Mouse (Mus musculus) embryonic facial prominence, embryonic 13.5 days (tissue): ENCODE measurements around the gene Gm43552. TPM values are rescaled to one million over a fixed set of nuclear protein-coding genes. Genes with fewer than 3 reads are reported as not detected.
"Not testable (repeated sequence)": the region's sequence is repeated elsewhere in the genome, so short reads cannot be mapped to it uniquely, and the experiment has no call there.

Source experiments
- ATAC-seq: fragments of 200-750 bp; cut with Nextera tagmentation; 2 replicates; pipeline ENCODE4 v1.8.0; 2017; ENCODE audit warnings: low read depth; ENCODE audit not compliant: insufficient number of reproducible peaks, insufficient read depth, low FRiP score, low TSS enrichment
- H3K27ac ChIP-seq: fragments of 300-500 bp; sonication (generic); 2 replicates; pipeline ENCODE4 v1.5.1; 2015; ENCODE audit warnings: moderate library complexity, mild to moderate bottlenecking, inconsistent platforms
- H3K27me3 ChIP-seq: fragments of 300-500 bp; sonication (generic); 2 replicates; pipeline ENCODE4 v1.6.1; 2015; ENCODE audit warnings: mild to moderate bottlenecking, inconsistent platforms
- H3K36me3 ChIP-seq: fragments of 300-500 bp; sonication (generic); 2 replicates; pipeline ENCODE4 v1.6.1; 2015; ENCODE audit warnings: mild to moderate bottlenecking, inconsistent platforms
- H3K4me1 ChIP-seq: fragments of 300-500 bp; sonication (generic); 2 replicates; pipeline ENCODE4 v1.6.1; 2015; ENCODE audit warnings: inconsistent platforms
- H3K4me2 ChIP-seq: fragments of 300-500 bp; sonication (generic); 2 replicates; pipeline ENCODE4 v1.6.1; 2015; ENCODE audit warnings: moderate library complexity, mild to moderate bottlenecking, inconsistent platforms
- H3K4me3 ChIP-seq: fragments of 300-500 bp; sonication (generic); 2 replicates; pipeline ENCODE4 v1.5.1; 2015; ENCODE audit warnings: mild to moderate bottlenecking, inconsistent platforms
- H3K9ac ChIP-seq: fragments of 300-500 bp; sonication (generic); 2 replicates; pipeline ENCODE4 v1.6.1; 2015; ENCODE audit warnings: mild to moderate bottlenecking, inconsistent platforms
- H3K9me3 ChIP-seq: fragments of 300-500 bp; sonication (generic); 2 replicates; pipeline ENCODE4 v1.6.1; 2016; ENCODE audit warnings: inconsistent platforms
- WGBS: fragments of 180-500 bp; shearing (Covaris S2); methylation state at CpG from one replicate; pipeline ENCODE4 v1.1.7; 2015; ENCODE audit warnings: mixed read lengths; 5-methylcytosine and 5-hydroxymethylcytosine counted together
- polyA plus RNA-seq: library from polyadenylated mRNA; unstranded; fragments of >200 nt; fragmentation: Nextera tagmentation; extraction: Ambion mirVana; gene quantifications from 2 replicates; pipeline ENCODE4 v1.2.1, GENCODE M21; 2015

The Gm43552 gene
- polyA plus RNA-seq = not detected in 2 replicates

- Histone ChIP-seq H3K4me2 (peak within 1 kb of the TSS; percentile 87), H3K9me3 (no peaks in the 10 kb centered on the region), H3K27me3 (no peaks in the 10 kb centered on the region), H3K9ac (peak within 1 kb of the TSS; percentile 94), H3K36me3 (no peaks in the 10 kb centered on the region), H3K4me1 (peaks cover 24% of the 10 kb centered on the region), H3K27ac (peak within 1 kb of the TSS; percentile 94), H3K4me3 (peak within 1 kb of the TSS; percentile 94)
- ATAC-seq = peak; percentile 90
- WGBS = 1% methylated on average over 68 of the region's 69 CpGs
Measured at GRCm38 (mm10) chr5:65492716-65493531, at the start of gene Gm43552. Gene Gm43552, minus strand, starts transcription at chr5:65492833.

GRCm38 (mm10) chr5:65541889-65542288, 49.3 kb upstream of the Gm43552 start:
- H3K27ac ChIP-seq = no peak overlapping the region
- H3K4me2 ChIP-seq = no peak overlapping the region
- ATAC-seq = no peak
- 84% methylated on average over 3 of the region's 3 CpGs for WGBS
- H3K36me3 ChIP-seq = no peaks in the 10 kb centered on the region
- H3K4me1 ChIP-seq = peaks cover 10% of the 10 kb centered on the region
- no peaks in the 10 kb centered on the region for H3K27me3 ChIP-seq
- no peaks in the 10 kb centered on the region for H3K9me3 ChIP-seq
- H3K9ac ChIP-seq = no peak overlapping the region
- no peak overlapping the region for H3K4me3 ChIP-seq

- Histone ChIP-seq H3K9me3 (no peaks in the 10 kb centered on the region), H3K27ac (no peak overlapping the region), H3K9ac (no peak overlapping the region), H3K4me2 (peak overlapping the region; percentile 58; the same call in 1 of the 2 replicates), H3K4me1 (peaks cover 15% of the 10 kb centered on the region), H3K27me3 (no peaks in the 10 kb centered on the region), H3K36me3 (no peaks in the 10 kb centered on the region), H3K4me3 (no peak overlapping the region)
- ATAC-seq = no peak
- WGBS = 91% methylated on average over 3 of the region's 3 CpGs
Measured at GRCm38 (mm10) chr5:65539786-65540185, 47.2 kb upstream of the Gm43552 start.

GRCm38 (mm10) chr5:65538829-65539228, 46.2 kb upstream of the Gm43552 start:
- H3K36me3 ChIP-seq = no peaks in the 10 kb centered on the region
- ATAC-seq = no peak
- peak overlapping the region; percentile 58 for H3K4me2 ChIP-seq
- no peaks in the 10 kb centered on the region for H3K9me3 ChIP-seq
- H3K27ac ChIP-seq = no peak overlapping the region
- H3K4me1 ChIP-seq = peaks cover 15% of the 10 kb centered on the region
- H3K4me3 ChIP-seq = peak overlapping the region; percentile 32
- H3K27me3 ChIP-seq = no peaks in the 10 kb centered on the region
- 49% methylated on average over 4 of the region's 4 CpGs for WGBS
- no peak overlapping the region for H3K9ac ChIP-seq

GRCm38 (mm10) chr5:65538121-65538520, 45.5 kb upstream of the Gm43552 start:
- WGBS = 0% methylated on average over 4 of the region's 4 CpGs
- Histone ChIP-seq H3K4me3 (peak overlapping the region; percentile 94), H3K9ac (peak overlapping the region; percentile 94), H3K27ac (peak overlapping the region; percentile 99), H3K36me3 (no peaks in the 10 kb centered on the region), H3K4me2 (peak overlapping the region; percentile 67), H3K27me3 (no peaks in the 10 kb centered on the region), H3K9me3 (no peaks in the 10 kb centered on the region), H3K4me1 (peaks cover 15% of the 10 kb centered on the region)
- ATAC-seq = no peak

- peak overlapping the region; percentile 99 for H3K27ac ChIP-seq
- peak overlapping the region; percentile 67 for H3K4me2 ChIP-seq
- under 1% methylated on average over 35 of the region's 59 CpGs for WGBS
- no peaks in the 10 kb centered on the region for H3K36me3 ChIP-seq
- H3K4me3 ChIP-seq = peak overlapping the region; percentile 94
- H3K27me3 ChIP-seq = no peaks in the 10 kb centered on the region
- peak; percentile 32; the same call in 1 of the 2 replicates for ATAC-seq
- H3K9me3 ChIP-seq = no peaks in the 10 kb centered on the region
- peak overlapping the region; percentile 94 for H3K9ac ChIP-seq
- peaks cover 15% of the 10 kb centered on the region for H3K4me1 ChIP-seq
Measured at GRCm38 (mm10) chr5:65537420-65538071, 44.9 kb upstream of the Gm43552 start.

- WGBS = under 1% methylated on average over 66 of the region's 66 CpGs
Measured at GRCm38 (mm10) chr5:65536751-65537419, 44.3 kb upstream of the Gm43552 start, which contains the start of the genes Smim14 and Ube2k. Gene Smim14, minus strand, starts transcription at chr5:65537184. Gene Ube2k, plus strand, starts transcription at chr5:65537233.

GRCm38 (mm10) chr5:65536068-65536465, 43.4 kb upstream of the Gm43552 start:
- H3K9me3 ChIP-seq, H3K36me3 ChIP-seq, H3K27me3 ChIP-seq, ATAC-seq: not testable (repeated sequence)
- Histone ChIP-seq H3K4me2 (peak overlapping the region; percentile 67), H3K4me3 (peak overlapping the region; percentile 94), H3K27ac (peak overlapping the region; percentile 99), H3K4me1 (peaks cover 14% of the 10 kb centered on the region), H3K9ac (peak overlapping the region; percentile 94)
- 84% methylated on average over 10 of the region's 10 CpGs for whole genome bisulfite sequencing

More at GRCm38 (mm10) chr5:65536751-65537419, 44.3 kb upstream of the Gm43552 start, which contains the start of the genes Smim14 and Ube2k:
- Histone ChIP-seq H3K4me1 (peaks cover 15% of the 10 kb centered on the region), H3K27ac (peak within 1 kb of the TSS; percentile 99), H3K9ac (peak within 1 kb of the TSS; percentile 94), H3K36me3 (no peaks in the 10 kb centered on the region), H3K27me3 (no peaks in the 10 kb centered on the region), H3K4me2 (peak within 1 kb of the TSS; percentile 67), H3K9me3 (no peaks in the 10 kb centered on the region), H3K4me3 (peak within 1 kb of the TSS; percentile 94)
- peak; percentile 99 for ATAC-seq

- ATAC-seq = no peak
- H3K4me2 ChIP-seq = no peak overlapping the region; the same call in 1 of the 2 replicates
Measured at GRCm38 (mm10) chr5:65535457-65536067, 42.9 kb upstream of the Gm43552 start.

GRCm38 (mm10) chr5:65534496-65534895, 41.9 kb upstream of the Gm43552 start:
- no peak overlapping the region for H3K4me3 ChIP-seq
- no peaks in the 10 kb centered on the region for H3K27me3 ChIP-seq
- no peaks in the 10 kb centered on the region for H3K9me3 ChIP-seq
- 59% methylated on average over 4 of the region's 4 CpGs for WGBS
- no peak overlapping the region for H3K9ac ChIP-seq
- H3K4me1 ChIP-seq = peaks cover 12% of the 10 kb centered on the region
- H3K36me3 ChIP-seq = no peaks in the 10 kb centered on the region
- no peak for ATAC-seq
- H3K4me2 ChIP-seq = no peak overlapping the region
- no peak overlapping the region for H3K27ac ChIP-seq

More at GRCm38 (mm10) chr5:65535457-65536067, 42.9 kb upstream of the Gm43552 start:
- 69% methylated on average over 5 of the region's 5 CpGs for WGBS
- Histone ChIP-seq H3K36me3 (no peaks in the 10 kb centered on the region), H3K4me3 (no peak overlapping the region), H3K9me3 (no peaks in the 10 kb centered on the region), H3K9ac (no peak overlapping the region), H3K27me3 (no peaks in the 10 kb centered on the region), H3K4me1 (peaks cover 12% of the 10 kb centered on the region), H3K27ac (no peak overlapping the region)

- Histone ChIP-seq H3K27ac (no peak overlapping the region), H3K27me3 (no peaks in the 10 kb centered on the region), H3K4me1 (peaks cover 3% of the 10 kb centered on the region; the same call in 1 of the 2 replicates), H3K4me3 (no peak overlapping the region), H3K9ac (no peak overlapping the region), H3K4me2 (no peak overlapping the region), H3K36me3 (no peaks in the 10 kb centered on the region), H3K9me3 (no peaks in the 10 kb centered on the region)
- WGBS = 80% methylated on average over 3 of the region's 3 CpGs
- no peak for ATAC-seq
Measured at GRCm38 (mm10) chr5:65531283-65531682, 38.6 kb upstream of the Gm43552 start.
